Mouse (Mus musculus) lung, adult 2 months (tissue): ENCODE results near the gene Kcnh7.

Experiments
- CTCF ChIP-seq: fragments of 200-500 bp; IDR thresholded peaks from 2 replicates; pipeline ENCODE4 v1.5.1; 2011; ENCODE audit warnings: mild to moderate bottlenecking, low read length, control low read depth; ENCODE audit not compliant: insufficient read depth
- POLR2A ChIP-seq: fragments of 200-500 bp; IDR thresholded peaks from 2 replicates; pipeline ENCODE4 v1.6.1; 2011; ENCODE audit warnings: low read depth, mild to moderate bottlenecking, control low read depth, low read length, borderline replicate concordance; ENCODE audit errors: extremely low read depth

DNA sequence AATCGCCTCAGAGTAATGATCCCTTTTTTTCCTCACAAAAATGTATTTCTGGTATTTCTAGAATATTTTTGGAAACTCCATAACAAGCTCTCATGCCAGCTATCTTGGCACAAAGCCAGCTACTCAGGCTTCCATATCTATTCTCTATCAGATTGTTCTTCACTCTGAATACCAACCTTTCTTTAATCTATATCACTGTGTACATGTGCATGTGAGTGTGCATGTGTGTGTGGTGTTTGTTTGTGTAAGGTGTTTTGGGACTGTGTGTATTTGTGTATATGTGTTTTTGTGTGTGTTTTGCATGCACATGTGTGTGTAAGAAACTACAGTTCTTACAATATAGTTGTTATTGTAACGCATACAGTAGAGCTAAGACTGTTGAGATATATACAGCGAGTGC, 377.2 kb downstream of the Kcnh7 start:
- TF ChIP-seq CTCF = no peak
- TF ChIP-seq POLR2A = no peak
